Mouse (Mus musculus) mouse trophoblast stem cell (cell line): ENCODE measurements at regions not wholly inside any gene's neighbourhood (a gene's known extent, or its start where the extent isn't known, plus 50 kb on each side); places are given as distances from the start of the nearest gene placed in this dataset.

ENCODE experiments used
- in situ Hi-C, 2 experiments: fragments of 300-500 bp; cut with MseI, MboI; formaldehyde crosslinking; loops; 2 replicates in 1 of 2; 3 replicates in 1 of 2; pipeline ENCODE4 v1.15.1; 2025

DNA sequence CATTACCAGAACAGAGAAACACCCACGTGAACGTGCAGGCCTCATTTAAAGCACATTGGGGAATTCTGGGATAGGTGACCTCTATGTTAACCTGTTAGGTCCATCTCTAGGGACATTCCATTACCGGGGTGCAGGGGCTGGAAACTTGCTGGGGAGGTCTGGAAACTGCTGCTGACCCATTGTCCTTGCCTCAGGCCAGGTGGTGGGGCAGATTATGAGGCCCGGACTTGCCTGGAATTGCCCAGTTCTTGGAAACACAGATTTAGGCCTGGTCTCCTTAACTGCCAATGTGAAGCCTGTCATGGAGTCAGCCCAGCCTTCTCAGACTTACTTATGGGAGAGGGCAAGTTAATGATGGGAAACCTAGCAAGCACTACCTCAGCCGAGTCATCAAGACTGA, 175.3 kb upstream of the Klf7 start:
- in situ Hi-C loops: no loop called here

DNA sequence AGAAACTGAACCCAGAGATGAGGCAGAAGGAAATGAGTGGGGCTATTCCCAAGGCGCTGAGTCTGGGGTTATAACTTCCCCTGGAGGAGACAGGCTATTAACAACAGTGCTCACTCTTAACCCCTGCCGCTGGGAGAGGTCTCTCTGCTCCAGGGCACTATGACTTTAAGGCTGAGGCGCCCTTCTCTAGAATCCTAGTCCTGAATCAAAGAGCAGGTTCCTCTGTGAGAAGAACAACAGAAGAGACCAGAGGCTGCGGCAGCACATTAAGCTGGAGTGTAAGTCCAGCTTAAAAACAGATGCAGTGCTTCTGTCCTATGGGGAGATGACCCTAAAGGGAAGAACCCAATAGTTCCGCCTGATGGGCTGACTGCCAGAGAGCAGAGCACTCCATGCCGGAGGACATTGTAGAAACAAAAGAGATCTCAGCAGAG, 173.4 kb upstream of the Klf7 start:
- in situ Hi-C loops: no loop called here

DNA sequence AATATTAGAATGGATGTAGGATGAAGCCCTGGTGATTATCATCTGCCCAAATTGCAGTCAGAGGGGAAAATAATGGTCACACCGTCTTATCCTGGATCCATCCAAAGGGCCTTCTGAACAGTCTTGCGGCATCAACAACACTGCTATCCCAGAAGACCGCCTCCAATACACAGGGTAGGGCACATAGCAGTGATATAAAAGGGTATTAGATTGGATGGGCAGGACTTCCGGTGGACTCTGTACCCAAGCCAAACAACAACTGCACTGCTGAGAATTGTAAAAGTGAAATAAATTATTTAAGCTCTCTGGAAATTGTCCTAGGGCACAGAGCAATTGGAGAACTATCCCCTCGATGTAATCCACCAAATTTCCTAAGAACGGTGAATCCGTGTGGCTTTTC, 173.0 kb upstream of the Klf7 start:
- in situ Hi-C loops: no loop called here

DNA sequence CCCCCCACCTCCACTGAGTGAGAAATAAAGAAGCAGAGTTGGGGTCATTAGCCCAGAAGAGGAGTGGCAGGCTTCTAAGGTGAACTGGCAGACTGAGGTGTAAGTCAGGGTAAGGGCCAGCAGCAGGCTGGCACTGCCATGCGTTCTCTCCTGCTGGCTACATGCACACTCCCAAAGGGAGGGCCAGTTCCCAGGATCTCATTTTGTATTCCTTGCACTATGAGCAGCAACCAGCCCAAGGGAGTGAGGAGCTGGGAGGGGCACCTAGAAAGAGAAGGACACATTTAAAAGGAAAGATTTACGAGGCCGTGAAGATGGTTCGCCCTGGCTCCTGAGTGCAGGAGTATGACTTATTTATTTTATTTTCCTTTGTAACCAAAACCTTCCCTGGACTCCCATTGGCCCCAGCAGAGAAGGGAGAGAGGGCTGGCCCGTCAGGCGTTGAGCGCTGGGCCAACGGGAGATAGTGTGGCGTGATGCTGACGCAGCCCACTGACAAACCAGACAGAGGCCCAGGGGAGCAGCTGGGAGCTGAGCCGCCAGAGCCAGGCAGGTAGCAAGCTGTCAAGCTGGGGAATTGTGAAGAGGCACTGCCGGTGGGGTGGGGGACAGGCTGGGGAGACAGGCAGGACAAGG, 166.8 kb upstream of the Klf7 start:
- in situ Hi-C loops: no loop called here

DNA sequence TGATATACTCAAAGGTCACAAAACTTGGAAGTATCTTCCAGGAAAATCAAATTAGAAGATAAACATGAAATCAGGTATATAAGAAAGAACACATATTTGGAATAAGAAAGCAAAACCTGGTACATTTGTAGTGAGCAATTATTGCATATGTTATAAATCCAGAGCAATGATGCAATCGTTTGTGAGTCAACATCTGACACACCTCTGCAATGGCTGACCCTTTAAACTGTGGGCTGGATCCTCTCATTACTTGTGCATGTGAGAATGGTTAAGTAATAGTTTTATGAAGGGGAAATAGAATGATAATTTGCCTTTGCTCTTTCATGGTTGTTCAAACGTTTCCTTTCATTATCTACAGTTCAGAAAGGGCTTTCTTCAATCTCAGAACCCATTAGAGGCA, 165.0 kb upstream of the Klf7 start:
- in situ Hi-C loops: no loop called here

DNA sequence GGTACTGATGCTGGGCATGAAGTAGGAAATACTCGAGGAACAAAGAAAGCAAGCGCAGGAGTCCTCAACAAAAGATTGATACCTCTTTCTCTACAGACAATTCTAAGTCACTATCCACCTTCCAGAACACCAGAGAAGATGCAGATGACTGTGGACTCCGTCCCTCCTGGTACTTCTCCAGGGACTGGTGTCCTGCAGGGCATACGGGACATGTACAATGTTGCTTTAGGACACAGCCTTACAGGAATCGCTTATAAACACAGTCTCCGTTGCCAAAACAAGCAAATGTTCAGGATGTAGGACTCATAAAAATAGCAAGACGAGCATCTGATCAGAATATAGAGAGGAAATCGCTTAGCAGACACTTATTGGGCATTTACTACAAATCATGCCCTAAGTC, 162.6 kb upstream of the Klf7 start:
- in situ Hi-C loops: no loop called here

DNA sequence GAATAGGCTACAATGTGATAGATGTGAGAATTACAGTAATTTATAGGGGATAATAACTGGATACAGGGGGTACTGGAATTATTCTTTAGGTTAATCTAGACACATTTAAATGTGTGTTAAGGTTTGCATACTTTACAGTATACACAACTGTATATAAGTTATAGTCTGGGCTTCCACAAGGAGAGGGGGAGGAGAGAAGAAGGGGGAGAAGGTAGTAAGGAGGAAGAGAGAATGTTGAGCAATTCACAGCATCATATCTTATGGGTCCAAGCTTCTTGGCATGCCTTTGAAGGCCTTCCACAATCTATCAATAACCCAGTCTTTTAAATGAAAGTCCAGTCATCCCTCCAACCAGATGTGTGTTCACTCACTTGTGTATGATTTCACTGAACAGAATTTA, 153.8 kb upstream of the Klf7 start:
- in situ Hi-C loops: no loop called here

DNA sequence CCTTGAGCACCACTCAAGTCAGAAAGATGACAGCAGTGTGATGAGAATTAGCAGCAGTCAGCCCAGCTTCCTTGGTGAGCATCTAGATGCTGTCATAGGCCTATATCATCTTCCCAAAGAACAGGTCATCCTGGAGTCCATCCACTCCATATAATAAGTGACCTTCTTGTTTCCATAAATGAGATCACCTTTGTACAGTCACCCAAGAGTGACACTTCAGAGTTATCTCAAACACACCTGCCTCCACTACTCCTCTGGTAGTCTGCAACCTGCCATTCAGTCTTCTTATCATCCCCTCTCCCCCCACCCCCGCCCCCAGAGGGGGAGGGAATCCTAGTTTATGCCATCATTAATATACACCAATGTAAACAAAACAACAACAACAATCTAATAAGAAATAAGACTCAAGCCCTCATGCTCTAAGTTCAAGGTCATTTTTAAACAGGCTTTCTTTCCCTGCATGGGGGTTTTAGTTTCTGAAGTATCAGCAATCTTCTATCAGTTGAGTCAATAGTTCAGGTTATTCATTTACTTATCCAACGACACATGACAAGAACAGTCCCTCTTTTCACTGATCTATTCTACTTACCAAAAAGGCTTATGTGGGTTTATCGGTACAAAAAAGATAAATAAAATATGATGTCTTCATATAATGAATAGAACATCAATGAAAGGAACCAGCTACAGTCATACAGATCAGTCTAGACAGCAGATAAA, 153.2 kb upstream of the Klf7 start:
- in situ Hi-C loops: no loop called here

DNA sequence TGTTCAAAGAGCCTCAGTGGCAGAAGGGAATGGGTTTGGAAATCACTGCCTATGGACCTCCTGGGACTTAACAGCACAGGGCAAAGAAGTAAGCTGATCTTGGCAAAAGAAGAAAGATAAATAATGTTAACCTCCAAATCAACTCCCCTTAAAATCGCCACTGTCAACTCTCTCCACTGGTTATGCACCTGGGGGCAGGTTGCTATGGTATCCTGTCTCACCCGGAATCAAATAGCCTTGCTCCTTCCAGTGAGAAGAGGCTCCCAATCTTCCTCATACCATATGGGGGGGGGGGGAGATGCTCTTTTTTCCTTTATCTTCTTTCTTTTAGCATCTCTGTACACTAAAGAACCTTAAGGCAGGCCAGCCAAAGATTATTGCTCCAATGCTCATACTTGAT, 135.2 kb upstream of the Klf7 start:
- in situ Hi-C loops: no loop called here

DNA sequence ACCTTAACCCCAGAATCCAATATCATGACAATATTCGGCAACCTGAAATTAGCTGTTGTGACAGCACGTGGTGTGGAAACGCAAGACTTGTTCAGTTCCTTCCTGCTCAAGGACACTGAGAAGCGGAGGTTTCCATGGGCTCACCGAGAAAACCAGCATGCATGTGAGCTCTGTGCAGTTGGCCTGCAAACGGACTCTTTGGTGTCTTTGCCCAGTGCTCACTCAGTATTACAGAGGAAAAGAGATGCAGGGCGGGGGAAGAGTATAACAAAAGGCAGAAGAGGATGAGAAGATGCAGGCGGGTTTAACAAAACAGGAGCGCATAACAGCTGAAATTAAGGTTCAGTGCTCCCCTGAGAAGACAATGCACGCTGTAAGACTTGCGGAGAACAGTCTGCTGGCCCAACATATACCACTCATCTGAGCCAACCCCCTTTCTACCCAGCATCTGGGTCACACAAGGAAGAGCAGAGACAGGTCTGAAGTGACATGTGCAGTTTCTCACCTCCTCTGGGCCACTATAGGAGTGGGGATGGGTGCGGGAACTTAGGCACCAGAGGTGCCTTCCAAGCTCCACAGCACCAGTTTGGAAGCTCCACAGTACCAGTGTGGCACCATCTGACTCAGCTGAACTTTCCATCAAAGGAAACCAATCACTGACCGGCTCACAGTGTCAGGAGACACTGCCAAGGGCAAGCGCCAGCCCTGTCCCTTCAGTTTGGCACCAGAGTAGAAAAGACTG, 133.6 kb upstream of the Klf7 start:
- in situ Hi-C loops: no loop called here

DNA sequence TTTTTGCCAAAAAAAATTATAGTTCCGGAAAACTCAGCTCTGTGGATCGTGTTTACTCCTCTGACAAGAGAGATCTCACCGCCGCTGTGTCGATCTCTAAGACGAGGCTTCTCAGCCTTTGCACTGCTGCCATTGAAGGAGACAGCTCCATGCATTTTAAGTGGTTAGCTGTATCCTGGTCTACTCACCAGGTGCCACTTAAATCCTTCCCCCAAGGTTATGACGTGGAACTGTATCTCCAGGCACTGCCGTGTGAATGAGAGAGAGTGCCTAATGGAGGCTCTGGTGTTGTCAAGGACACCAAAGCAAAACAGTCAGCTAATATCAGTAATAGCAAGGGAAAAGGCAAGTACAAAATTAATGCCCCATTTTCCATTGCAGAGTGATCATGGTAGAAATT, 132.6 kb upstream of the Klf7 start:
- in situ Hi-C loops: no loop called here

DNA sequence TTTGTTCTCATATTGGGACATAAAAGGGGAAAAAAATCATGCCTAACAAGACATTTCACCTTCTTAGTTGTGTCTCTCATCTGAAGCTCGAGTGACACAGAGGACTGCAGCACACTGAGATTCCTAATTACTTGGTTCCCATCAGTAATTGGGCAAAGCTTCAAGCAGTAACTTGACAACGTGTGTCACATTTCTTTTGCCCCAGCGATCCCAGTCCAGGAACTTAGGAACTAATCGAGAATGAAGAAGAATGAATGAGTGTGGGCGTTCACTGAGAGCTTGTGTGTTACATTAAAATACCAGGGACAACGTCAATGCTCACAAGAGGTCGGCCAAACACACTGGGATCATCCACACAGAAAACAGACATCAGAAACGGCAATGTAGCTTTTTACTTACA, 131.9 kb upstream of the Klf7 start:
- in situ Hi-C loops: no loop called here

DNA sequence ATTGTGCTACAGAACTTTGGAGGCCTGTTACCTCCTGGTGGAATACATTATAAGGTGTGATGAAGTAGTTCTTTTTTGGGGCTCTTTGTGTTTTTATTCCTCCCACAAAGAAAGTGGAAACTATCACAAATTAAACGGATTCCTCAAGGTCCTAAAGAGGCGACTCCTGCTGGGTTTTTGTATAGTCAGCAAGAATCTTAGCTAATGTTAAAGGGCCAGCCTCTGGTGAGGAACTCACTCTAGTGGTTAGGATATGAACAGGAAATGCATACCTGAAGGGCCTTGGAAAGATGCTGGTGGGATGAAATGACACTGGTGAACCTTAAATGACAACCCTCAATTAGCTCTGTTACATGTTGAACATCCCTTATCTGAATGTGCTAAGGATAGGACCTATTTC, 120.3 kb upstream of the Klf7 start:
- in situ Hi-C loops: no loop called here

DNA sequence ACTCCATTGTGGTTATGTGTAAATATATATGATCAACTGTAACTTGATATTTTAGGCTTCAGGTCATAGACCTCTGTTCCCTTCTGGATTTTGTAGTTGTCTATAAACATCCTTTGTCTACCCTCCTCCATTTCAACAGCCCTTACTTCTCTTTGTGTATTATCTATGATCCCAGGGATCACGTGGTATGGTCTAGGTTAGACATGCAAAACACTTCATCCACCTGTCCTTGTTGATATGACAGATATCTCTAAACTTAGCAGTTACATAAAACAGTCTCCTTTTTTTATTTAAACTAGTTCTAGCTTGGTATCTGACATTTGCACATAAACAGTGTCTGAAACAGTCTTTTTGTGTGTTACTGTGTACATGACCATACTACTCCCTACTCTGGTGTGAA, 107.6 kb upstream of the Klf7 start:
- in situ Hi-C loops: no loop called here

DNA sequence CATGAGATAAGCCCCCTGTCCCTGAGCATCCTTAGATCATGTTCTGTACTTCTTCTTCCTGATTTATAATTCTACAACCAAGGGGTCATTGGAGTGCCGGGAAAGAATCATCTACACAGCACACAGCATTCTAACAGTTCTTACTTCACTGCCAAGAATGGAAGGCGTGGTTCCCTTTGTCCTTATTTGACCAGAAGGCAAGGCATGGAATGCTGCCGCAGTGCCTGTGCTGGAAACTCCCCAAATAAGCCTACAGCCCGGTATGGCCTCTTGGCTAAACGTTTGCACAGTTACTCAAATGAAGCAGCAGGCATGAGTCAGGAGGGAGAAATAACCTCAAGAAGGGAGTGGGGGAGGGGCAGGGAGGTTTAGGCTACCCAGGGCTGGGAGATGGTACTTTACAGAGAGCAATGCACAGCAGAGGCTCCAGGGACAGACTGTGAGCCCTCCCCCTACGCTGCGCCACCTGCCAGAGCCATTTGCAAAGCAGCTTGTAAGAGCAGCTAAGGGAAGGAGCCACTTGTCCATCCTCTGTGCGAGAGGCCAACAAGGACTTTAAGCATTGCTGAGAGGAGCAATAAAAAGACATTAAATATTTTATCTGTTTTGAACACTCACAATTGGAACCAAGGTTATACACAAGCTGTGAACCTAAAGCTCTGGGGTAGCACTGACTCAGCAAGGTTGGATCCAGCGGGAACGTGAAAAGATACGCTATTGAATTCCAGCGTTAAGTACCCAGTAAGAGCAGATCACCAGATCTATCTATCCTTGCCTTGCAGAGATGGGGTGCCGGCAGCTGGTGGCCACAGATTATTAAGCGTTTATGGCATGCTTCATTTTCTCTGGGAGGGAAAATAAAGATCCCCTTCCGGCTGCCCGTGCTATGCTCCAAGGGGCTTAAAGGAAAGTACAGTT, 104.2 kb upstream of the Klf7 start:
- in situ Hi-C loops: no loop called here

DNA sequence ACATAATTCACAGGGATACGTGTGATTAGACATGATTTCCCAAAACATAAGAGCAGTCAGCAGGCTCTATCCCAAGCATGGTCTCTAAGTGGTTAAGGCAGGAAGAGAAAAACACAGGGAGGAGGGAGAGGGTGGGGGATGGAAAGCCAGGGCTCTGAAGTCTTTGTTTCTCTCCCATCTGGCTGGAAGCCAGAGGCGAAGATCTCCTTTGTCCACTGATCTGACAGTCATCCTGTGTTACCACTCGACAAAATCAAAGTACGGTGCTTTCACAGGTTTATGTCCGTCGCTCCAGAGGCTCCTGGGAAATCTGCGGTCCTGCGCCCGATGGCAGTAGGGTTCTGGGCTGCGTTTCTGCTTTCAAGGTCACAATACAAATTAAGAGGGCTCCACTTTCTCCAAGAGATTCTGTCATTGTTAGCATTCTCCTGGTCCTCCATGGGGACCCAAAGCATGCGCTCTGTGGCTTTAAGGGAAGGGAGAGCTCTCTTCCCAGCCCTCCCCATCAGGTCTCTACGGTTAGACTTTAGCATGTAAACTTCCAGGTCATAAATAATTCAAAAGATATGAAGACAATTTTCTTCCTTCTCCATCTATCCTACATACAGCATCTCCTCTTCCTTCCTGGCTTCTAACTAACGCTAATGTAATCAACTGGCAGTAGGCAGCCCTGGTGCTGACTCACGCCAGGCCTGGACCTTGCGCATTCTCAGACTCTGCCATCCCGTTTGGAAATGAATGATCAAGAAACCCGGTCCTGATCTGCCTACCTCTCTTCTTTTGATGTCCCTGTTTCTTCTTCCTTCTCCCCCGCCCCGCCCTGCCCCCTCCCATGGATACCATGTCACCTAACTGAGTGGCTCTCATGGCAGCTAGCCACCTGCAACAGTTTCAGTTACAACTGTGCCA, 102.0 kb upstream of the Klf7 start:
- in situ Hi-C loops: no loop called here

DNA sequence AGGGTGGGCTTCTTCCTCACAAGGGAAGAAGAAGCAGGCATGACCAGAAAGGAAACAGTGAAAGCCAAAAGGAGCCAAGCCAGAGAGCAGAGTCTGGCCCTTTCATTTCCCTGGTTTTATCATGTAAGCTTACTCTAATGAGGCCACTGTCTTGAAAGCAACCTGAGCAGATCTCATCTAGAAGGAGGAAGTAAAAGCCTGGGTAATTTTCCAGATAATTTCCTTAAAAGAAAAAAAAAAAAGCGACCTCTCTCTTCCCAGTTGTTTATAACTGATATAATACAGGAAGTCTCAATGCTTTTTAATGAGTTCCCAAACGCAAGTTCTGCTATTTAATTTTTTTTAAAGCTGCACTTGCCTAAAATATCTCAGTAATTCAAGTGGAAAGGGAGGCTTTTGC, 100.4 kb upstream of the Klf7 start:
- in situ Hi-C loops: no loop called here

DNA sequence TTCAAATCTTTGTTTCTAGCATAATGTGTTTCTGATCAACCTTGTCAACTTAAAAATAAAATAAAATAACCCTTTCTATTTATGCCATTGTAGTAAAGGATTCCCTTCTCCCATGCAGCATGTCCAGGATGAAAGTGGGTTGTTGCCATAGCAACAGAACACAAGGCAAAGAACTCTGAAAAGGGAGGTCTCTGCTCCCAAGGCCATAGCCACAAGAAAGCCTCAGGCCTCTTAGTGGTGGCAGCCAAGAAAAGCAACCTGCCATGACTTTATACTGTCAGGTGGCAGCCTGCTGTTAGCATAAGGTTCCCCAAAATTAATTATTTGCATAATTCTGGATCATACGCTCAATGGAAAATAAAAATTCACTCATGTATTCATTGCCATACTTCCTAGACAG, 98.4 kb upstream of the Klf7 start:
- in situ Hi-C loops: no loop called here

DNA sequence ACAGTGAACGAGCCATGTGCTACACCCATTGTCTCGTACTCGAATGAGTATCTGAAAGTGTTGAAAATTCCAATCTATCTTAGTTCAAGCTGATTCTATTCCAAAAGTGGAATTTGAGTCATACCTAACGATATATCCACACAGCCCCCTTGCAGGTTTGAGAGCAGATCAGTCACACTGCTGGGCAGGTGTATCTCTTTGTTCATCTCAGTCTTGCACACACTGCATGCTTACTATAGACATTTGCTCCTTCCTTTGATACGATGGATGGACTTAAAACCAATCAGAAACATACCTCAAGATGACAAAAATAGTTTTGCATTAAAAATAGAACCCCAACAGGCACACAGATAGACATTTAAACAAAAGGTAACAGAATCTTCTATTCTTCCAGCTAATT, 98.0 kb upstream of the Klf7 start:
- in situ Hi-C loops: no loop called here

DNA sequence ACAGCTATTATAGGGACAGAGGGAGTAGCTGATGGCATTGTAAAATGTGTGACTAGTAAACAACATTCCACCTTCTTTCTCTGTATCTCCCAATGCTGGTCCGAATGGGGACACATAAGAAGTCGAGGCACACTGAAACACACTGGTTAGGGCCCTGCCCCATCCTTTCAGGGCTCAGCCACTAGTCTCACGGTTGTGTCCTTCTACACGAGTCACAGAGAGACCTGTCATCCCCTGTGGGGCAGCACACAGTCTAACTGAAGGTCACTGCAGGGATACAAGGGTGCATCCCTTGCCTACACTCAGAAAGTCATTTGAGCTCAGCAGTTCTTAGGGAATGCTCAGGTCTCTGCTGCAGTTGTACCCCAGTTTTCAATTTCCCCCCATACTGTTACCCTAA, 93.6 kb upstream of the Klf7 start:
- in situ Hi-C loops: no loop called here

DNA sequence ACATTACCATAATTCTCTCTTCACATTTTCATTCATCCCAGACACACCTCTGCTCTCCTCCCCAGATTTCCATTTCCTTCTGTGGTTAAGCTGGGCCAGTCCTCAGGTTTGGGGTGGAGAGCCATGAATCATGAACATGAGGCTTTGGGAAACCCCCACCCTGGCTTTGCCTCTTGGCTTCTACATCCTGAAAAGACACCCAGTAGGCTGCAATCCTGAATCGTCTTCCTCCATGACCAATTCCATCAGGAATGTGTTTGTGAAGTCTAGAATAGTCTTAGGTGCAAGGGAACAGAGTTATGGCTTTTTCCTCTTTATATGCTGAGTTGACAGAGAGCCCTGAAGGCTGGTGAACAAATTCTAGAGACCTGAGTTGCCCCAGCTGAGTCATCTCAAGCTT, 87.0 kb upstream of the Klf7 start:
- in situ Hi-C loops: no loop called here
